Mouse (Mus musculus): Measurements from ENCODE around the gene Gm49345.

- no peak for TF ChIP-seq CTCF (IDR thresholded peaks at IDR 0.05)
- no peak for TF ChIP-seq EP300 (IDR thresholded peaks at IDR 0.05; ENCODE audit: insufficient read depth, low read depth, low read length)
- no peak for TF ChIP-seq POLR2A (IDR thresholded peaks at IDR 0.05; ENCODE audit: insufficient read depth, low read depth, low read length)
Observed at GRCm38 (mm10) chr13:67553730-67554129, 83.8 kb downstream of the Gm49345 start, which contains the start of gene Zfp748.
